Mouse (Mus musculus) midbrain, embryonic 12.5 days (tissue): ENCODE measurements around the gene Slc22a16. TPM values are rescaled to one million over a fixed set of nuclear protein-coding genes. Genes with fewer than 3 reads are reported as not detected.
"Not testable (repeated sequence)": the region's sequence is repeated elsewhere in the genome, so short reads cannot be mapped to it uniquely, and the experiment has no call there.

Experiments
- ATAC-seq: fragments of 200-750 bp; cut with Nextera tagmentation; 2 replicates; pipeline ENCODE4 v1.8.0; 2017; ENCODE audit warnings: low read depth, moderate TSS enrichment, moderate library complexity; ENCODE audit not compliant: low FRiP score
- H3K27ac ChIP-seq: fragments of 300-500 bp; sonication (generic); replicated peaks from 2 replicates; pipeline ENCODE4 v1.5.1; 2016; ENCODE audit warnings: mild to moderate bottlenecking
- H3K27me3 ChIP-seq: fragments of 300-500 bp; sonication (generic); 2 replicates; pipeline ENCODE4 v1.6.1; 2016; ENCODE audit warnings: mild to moderate bottlenecking
- H3K36me3 ChIP-seq: fragments of 300-500 bp; sonication (generic); 2 replicates; pipeline ENCODE4 v1.6.1; 2016
- H3K4me1 ChIP-seq: fragments of 300-500 bp; sonication (generic); 2 replicates; pipeline ENCODE4 v1.6.1; 2016
- H3K4me2 ChIP-seq: fragments of 300-500 bp; sonication (generic); replicated peaks from 2 replicates; pipeline ENCODE4 v1.6.1; 2016; ENCODE audit warnings: mild to moderate bottlenecking, moderate library complexity
- H3K4me3 ChIP-seq: fragments of 300-500 bp; sonication (generic); 2 replicates; pipeline ENCODE4 v1.5.1; 2016; ENCODE audit warnings: mild to moderate bottlenecking
- H3K9ac ChIP-seq: fragments of 300-500 bp; sonication (generic); replicated peaks from 2 replicates; pipeline ENCODE4 v1.6.1; 2016; ENCODE audit warnings: mild to moderate bottlenecking, moderate library complexity
- H3K9me3 ChIP-seq: fragments of 300-500 bp; sonication (generic); 2 replicates; pipeline ENCODE4 v1.6.1; 2016; ENCODE audit warnings: mild to moderate bottlenecking
- WGBS: fragments of 180-500 bp; shearing (Covaris S2); methylation state at CpG from one replicate; pipeline ENCODE4 v1.1.7; 2016; 5-methylcytosine and 5-hydroxymethylcytosine counted together
- polyA plus RNA-seq: library from polyadenylated mRNA; unstranded; fragments of >200 nt; fragmentation: Nextera tagmentation; extraction: Ambion mirVana; gene quantifications from 2 replicates; pipeline ENCODE4 v1.2.1, GENCODE M21; 2016

Gene Slc22a16
- polyA plus RNA-seq, 1 experiment from 2014 or later = not detected

DNA sequence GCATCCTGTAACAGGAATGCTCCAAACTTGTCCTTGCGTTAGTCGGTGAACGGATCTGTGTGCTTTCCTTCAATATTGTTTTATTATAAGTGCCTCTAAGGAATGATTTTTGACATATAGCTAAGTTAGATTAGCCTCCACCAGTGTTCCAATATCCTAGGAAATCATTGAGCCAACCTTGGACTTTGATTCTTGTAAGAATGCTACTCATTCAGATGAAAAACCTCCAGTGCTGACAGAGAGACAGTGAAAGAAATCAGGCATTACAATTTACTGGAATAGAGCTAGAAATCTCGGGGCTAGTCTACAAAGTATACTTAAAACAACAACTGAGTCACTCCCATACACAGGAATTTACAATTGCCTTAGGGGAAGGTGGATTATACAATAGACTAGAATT lies 37.5 kb upstream of the Slc22a16 start:
- H3K27ac ChIP-seq, H3K4me3 ChIP-seq, H3K36me3 ChIP-seq, H3K4me2 ChIP-seq, H3K27me3 ChIP-seq, H3K9me3 ChIP-seq, ATAC-seq, H3K9ac ChIP-seq, H3K4me1 ChIP-seq: not testable (repeated sequence)
- WGBS = 89% methylated on average over 4 of the region's 4 CpGs

DNA sequence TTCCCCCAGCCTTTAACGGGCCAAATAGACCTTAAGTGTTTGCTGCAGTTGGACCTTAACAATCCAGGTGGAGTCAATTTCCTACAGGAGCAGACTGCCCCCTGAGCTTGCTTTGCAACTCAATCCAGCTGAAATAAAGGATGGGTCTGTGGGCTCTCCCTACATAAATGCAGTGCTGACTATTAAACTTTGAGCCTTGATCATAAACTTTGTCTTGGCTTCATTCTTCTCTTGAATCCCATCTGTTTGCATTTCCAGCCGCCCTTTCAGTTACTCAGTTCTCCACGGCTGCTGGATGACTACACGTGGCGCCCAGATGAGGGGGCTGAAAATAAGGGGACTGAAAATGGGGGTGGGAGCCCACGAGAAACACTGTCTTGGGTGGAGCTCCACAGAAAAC lies 28.8 kb upstream of the Slc22a16 start:
- Histone ChIP-seq H3K36me3 (no peaks in the 10 kb centered on the region), H3K9ac (no peak overlapping the region), H3K4me3 (no peak overlapping the region), H3K27me3 (no peaks in the 10 kb centered on the region), H3K9me3 (0 out of 2 replicates have a peak, but pooled peaks cover 2% of the 10 kb centered on the region), H3K4me1 (no peaks in the 10 kb centered on the region), H3K4me2 (no peak overlapping the region), H3K27ac (no peak overlapping the region)
- no peak for ATAC-seq
- 77% methylated on average over 6 of the region's 6 CpGs for WGBS

DNA sequence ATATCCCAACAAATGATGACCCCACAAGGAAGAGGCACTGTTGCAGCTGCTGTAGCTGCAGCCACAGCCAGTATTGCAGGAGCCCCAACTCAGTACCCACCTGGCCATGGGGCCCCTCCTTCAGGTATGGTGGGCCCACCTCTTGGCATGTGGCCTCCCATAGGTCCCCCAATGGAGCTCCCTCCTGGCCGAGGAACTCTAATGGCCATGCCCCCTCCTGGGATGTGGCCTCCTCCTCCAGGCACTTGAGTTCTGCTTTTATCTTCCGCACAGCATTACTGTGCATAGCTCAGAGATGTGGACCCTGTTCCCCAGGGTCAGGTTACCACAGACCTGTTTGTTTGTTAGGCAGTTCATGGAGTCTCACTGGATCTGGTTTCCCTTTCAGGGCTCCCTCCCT lies 20.8 kb upstream of the Slc22a16 start:
- no peaks in the 10 kb centered on the region for H3K4me1 ChIP-seq
- H3K4me2 ChIP-seq = no peak overlapping the region
- no peaks in the 10 kb centered on the region for H3K27me3 ChIP-seq
- ATAC-seq = no peak
- no peaks in the 10 kb centered on the region for H3K36me3 ChIP-seq
- H3K9me3 ChIP-seq = no peaks in the 10 kb centered on the region
- WGBS = 83% methylated on average over 2 of the region's 2 CpGs
- H3K4me3 ChIP-seq = no peak overlapping the region
- no peak overlapping the region for H3K27ac ChIP-seq
- no peak overlapping the region for H3K9ac ChIP-seq

DNA sequence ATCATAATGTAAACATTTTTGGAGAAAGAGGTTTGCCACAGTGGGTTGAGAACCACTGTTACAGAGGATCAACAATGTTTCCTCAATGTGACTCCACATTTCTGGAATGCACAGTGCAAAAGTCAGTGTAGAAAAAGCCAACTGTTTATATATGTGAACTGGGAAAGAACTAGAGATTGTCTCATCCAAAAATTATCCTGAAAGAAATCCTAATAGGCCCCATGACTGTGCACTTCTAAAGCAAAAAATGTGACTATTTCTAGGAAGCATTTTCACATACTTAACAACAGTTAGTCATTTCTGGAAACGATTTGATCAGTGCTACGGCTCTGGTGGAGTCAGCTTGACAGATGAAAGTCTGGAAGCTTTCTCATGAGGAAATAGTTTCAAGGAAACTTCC lies 18.3 kb upstream of the Slc22a16 start:
- Histone ChIP-seq H3K9me3 (no peaks in the 10 kb centered on the region), H3K4me1 (no peaks in the 10 kb centered on the region), H3K9ac (no peak overlapping the region), H3K27ac (no peak overlapping the region), H3K4me3 (no peak overlapping the region), H3K4me2 (no peak overlapping the region), H3K36me3 (no peaks in the 10 kb centered on the region), H3K27me3 (no peaks in the 10 kb centered on the region)
- no peak for ATAC-seq
- 86% methylated on average over 2 of the region's 2 CpGs for WGBS

DNA sequence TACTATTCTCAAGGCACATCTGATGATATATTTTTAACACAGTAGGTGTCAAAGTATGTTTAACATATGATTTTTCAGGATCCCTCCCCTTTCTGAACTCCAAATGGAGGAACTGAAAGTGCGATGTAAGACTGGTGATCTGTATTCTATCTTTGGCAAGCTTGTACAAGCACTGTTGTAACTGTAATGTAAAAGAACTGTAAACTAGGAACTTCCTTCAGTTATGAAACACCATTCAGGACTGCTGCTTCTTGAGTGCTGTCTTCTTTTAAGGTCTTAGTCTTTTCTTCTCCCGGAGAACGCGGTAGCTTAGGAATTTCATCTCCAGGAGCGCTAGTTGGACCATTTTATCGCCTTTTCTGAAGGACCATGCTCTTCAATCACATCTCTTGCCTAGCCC lies 4.4 kb upstream of the Slc22a16 start:
- WGBS = 94% methylated on average over 6 of the region's 6 CpGs
- H3K9ac ChIP-seq, ATAC-seq, H3K4me1 ChIP-seq, H3K27ac ChIP-seq, H3K4me2 ChIP-seq, H3K9me3 ChIP-seq, H3K36me3 ChIP-seq, H3K4me3 ChIP-seq, H3K27me3 ChIP-seq: not testable (repeated sequence)

DNA sequence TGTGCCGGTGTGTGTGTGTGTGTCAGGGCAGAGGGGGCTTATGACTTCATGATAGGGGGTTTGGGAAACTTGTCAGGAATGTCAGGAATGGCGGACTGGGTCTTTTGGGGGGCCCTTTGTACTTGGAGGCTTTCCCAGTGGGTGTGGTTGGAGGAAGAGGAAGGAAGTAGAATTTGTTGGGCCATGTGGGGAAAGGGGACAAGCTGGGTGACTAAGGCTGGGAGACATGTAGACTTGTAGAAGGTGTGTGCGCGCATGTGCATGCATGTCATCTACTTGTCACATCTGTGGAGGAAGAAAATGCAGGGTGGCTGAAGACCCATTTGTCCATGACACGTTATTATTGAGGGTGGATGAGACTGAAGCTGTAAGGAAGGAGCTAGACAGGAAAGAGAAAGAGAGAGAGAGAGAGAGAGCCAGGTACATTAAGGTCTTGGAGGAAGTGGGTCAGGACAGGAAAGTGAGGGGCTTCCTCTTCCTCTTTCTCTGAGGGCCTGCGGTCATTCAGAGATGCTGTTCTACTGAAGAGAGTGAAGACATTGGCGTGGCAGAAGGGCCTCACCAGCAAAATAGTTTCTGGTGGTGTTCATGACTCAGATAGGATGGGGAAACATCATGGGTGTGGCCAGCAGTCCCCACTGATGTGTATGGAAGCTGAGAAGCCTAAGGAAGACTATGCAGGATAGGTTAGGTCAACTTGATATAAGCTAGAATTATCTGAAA lies 5.9 kb downstream of the Slc22a16 start:
- Histone ChIP-seq H3K36me3 (no peaks in the 10 kb centered on the region), H3K4me2 (no peak overlapping the region)
- WGBS = 90% methylated on average over 7 of the region's 7 CpGs

DNA sequence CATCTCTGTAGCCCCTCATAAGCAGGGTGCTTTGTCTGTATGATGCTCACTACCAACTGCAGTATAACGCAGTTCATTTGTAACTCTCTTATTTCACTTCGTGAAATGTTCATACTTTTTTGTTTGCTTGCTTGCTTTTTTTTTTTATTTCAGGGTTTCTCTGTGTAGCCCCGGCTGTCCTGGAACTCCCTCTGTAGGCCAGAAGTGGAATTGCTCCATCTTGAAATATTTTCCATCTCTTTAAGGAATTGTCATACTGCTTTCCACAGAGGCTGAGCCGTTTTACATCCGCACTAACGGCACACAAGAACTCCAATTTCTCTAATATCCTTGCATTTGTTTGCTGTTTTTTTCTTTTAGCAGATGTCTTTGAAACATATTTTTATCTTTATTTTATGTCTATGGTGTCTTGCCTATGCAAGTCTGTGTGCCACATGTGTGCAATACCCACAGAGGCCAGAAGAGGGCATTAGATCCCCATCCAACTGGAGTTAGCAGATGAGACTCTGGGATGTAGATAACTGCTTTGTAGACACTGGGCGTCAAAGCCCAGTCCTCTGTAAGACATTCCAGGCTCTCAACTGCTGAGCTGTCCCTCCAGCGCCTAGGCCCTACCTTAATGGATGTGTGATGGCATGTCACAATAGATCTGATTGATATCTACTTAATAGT lies 13.6 kb downstream of the Slc22a16 start:
- Histone ChIP-seq H3K27me3 (no peaks in the 10 kb centered on the region), H3K27ac (no peak overlapping the region), H3K4me3 (no peak overlapping the region), H3K4me1 (no peaks in the 10 kb centered on the region), H3K36me3 (no peaks in the 10 kb centered on the region), H3K9ac (no peak overlapping the region), H3K4me2 (no peak overlapping the region), H3K9me3 (no peaks in the 10 kb centered on the region)
- 79% methylated on average over 8 of the region's 8 CpGs for WGBS
- ATAC-seq = no peak

More for the DNA sequence above, 5.9 kb downstream of the Slc22a16 start:
- Histone ChIP-seq H3K9me3 (no peaks in the 10 kb centered on the region), H3K4me3 (no peak overlapping the region), H3K27me3 (no peaks in the 10 kb centered on the region), H3K4me1 (no peaks in the 10 kb centered on the region), H3K9ac (no peak overlapping the region), H3K27ac (no peak overlapping the region)
- no peak for ATAC-seq

DNA sequence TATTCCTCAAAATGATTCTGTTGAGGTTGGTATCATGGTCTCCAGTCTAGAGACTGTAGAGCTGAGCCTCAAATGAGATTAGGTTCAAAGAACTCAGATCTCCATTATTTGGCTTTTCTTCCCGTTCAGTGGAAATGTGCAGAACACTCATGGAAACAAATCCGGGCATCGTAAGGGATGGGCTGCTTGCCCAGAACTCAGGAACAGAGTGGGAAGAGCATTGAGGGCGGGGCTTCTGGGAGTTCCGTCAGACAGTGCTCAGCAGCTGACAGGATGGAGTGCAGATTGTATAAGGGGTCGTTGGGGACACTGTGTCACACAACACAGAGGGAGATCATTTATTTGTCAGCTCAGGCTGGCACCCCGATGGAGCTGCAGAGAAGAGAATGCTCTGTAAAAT lies 22.1 kb downstream of the Slc22a16 start:
- H3K4me1 ChIP-seq = no peaks in the 10 kb centered on the region
- H3K4me3 ChIP-seq = no peak overlapping the region
- H3K4me2 ChIP-seq = no peak overlapping the region
- H3K9me3 ChIP-seq = no peaks in the 10 kb centered on the region
- WGBS = 74% methylated on average over 7 of the region's 7 CpGs
- ATAC-seq = no peak
- H3K9ac ChIP-seq = no peak overlapping the region
- H3K36me3 ChIP-seq = no peaks in the 10 kb centered on the region
- no peaks in the 10 kb centered on the region for H3K27me3 ChIP-seq
- H3K27ac ChIP-seq = no peak overlapping the region

DNA sequence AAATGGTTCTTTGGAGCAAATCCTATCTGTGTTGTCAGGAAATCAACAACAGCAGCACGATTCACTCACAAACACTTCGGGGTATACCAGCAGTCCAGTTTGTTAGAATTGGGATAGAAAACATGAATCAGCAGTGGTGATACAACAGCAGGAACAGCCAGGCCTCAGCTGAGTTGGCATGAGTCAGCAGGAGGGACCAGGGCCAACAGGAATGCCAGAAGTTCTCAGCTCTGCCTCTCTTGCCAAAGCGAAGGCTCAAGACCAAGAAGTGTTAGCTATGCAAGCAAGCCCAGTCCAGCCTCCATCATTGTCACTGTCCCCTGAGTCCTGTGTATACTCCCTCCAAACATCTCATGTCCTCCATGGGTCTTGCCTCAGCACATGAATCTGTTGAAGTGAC lies 27.0 kb downstream of the Slc22a16 start:
- 89% methylated on average over 3 of the region's 3 CpGs for WGBS
- Histone ChIP-seq H3K4me3 (no peak overlapping the region), H3K27me3 (no peaks in the 10 kb centered on the region), H3K4me2 (no peak overlapping the region), H3K36me3 (no peaks in the 10 kb centered on the region), H3K27ac (no peak overlapping the region), H3K9ac (no peak overlapping the region), H3K4me1 (no peaks in the 10 kb centered on the region), H3K9me3 (no peaks in the 10 kb centered on the region)
- no peak for ATAC-seq

DNA sequence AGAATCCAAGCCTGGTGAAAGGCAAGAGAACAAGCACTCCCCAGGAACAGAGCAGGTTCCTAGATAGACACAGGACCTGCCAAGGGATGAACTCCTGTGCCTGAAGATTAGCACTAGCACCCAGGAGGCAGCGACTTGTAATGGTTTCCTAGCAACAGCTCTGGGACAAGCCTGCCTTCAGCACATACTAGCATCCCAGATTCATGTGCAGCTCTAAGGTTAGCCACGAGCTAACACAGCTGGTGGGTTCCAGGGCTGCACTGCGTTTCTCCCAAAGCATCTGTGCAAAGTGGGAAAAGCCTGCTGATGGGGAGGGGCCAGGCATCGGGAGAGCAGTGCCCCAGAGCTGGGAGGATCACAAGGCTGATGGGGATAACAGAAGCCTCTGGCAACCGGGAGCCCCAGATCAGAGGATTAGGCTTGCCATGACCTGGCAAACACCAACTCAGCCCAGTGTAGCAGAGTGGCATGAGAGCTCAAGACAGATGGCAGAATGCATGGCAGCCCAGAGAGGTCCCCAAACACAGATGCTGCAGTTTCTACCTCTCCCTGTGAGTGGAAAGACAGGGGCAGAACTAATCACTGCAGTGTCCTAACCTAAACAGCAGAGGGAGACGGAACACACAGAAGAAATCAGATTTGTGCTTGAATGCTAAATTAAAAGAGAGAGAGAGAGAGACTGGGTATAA lies 34.7 kb downstream of the Slc22a16 start:
- Histone ChIP-seq H3K4me1 (no peaks in the 10 kb centered on the region), H3K27ac (no peak overlapping the region), H3K4me2 (no peak overlapping the region), H3K9ac (no peak overlapping the region), H3K27me3 (no peaks in the 10 kb centered on the region), H3K36me3 (no peaks in the 10 kb centered on the region), H3K9me3 (peaks cover 5% of the 10 kb centered on the region), H3K4me3 (no peak overlapping the region)
- 0 out of 2 replicates have a peak, but pooled peaks have one; percentile 34 for ATAC-seq
- 52% methylated on average over 6 of the region's 6 CpGs for WGBS

DNA sequence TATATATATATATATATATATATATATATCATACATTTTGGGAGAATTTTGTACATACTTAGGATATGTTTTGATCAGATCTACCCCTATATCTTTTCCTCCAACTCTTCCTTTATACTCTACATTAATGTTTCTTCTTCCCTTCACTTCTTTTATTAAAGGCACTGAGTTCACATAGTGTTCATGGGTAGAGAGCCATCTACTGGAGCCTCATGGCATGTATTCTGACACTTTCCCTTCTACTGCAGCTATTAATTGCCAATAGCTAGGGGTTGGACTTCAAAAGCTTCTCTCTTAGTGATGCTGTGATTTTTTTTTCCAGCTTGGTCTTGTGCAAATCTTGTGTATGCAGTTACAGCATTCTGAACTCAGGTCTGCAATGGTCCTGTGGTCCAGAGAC lies 47.8 kb downstream of the Slc22a16 start:
- Histone ChIP-seq H3K27ac (no peak overlapping the region), H3K4me2 (no peak overlapping the region), H3K9me3 (no peaks in the 10 kb centered on the region), H3K4me1 (no peaks in the 10 kb centered on the region), H3K4me3 (no peak overlapping the region), H3K9ac (no peak overlapping the region), H3K27me3 (no peaks in the 10 kb centered on the region), H3K36me3 (no peaks in the 10 kb centered on the region)
- ATAC-seq = no peak

DNA sequence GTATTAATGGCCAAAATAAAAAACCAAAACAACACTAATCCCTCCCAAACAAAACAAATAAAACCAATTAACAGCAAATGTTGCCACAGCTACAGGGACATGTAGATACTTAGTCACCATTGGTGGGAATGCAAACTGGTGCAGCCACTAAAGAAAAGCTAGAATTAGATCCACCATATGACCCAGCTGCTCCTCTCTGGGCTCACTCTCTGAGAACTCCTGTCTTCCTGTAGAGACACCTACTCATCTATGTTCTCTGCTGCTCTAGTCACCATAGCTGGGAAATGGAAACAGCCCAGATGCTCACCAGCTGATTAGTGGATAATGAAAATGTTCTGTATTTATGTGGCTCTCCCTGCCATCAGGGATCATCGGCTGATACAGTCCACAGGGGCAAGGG lies 49.6 kb downstream of the Slc22a16 start:
- Histone ChIP-seq H3K4me3 (no peak overlapping the region), H3K4me2 (no peak overlapping the region), H3K27ac (no peak overlapping the region), H3K9ac (no peak overlapping the region), H3K4me1 (no peaks in the 10 kb centered on the region), H3K9me3 (no peaks in the 10 kb centered on the region), H3K36me3 (no peaks in the 10 kb centered on the region), H3K27me3 (no peaks in the 10 kb centered on the region)
- no peak for ATAC-seq
- WGBS = 67% methylated on average over 1 of the region's 1 CpGs
